Mouse (Mus musculus): ENCODE data around the gene Carns1. TPM values are rescaled to one million over a fixed set of nuclear protein-coding genes. Genes with fewer than 3 reads are reported as not detected.

The Carns1 gene
- polyA plus RNA-seq, 1 experiment = 1.1 TPM

GRCm38 (mm10) chr19:4115144-4115543, 60.1 kb downstream of the Carns1 start:
- Histone ChIP-seq H3K4me3 (ENCODE audit: insufficient read depth, low read length) (no peak overlapping the region), H3K27ac (ENCODE audit: insufficient read depth, low read depth, low read length) (no peak overlapping the region), H3K4me1 (ENCODE audit: control insufficient read depth, insufficient read depth, low read length) (peaks cover 39% of the 10 kb centered on the region)
- no peak for TF ChIP-seq POLR2A (IDR thresholded peaks at IDR 0.05; ENCODE audit: borderline replicate concordance, low read depth, low read length)
- TF ChIP-seq CTCF (IDR thresholded peaks at IDR 0.05; ENCODE audit: low read depth, low read length) = no peak

DNA sequence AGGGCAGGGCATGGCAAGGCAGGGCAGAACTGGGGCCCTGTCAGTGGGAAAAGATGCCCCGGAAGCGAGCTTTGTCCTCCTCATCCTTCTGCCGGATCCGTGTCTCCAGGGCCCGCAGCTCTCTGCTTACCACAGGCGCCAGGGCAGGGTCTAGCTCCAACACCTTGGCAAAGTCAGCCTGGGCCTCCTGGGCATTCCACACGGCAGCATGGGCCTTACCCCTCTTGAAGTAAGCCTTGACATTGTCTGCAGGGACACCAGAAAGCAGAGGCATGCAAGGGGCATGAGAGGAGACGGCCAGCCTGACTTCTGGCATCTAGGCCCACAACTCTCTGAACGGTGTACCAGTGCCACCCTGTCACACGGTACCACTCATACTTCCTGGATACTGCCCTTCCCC, 60.7 kb downstream of the Carns1 start:
- Histone ChIP-seq H3K4me3 (ENCODE audit: insufficient read depth, low read length) (no peak overlapping the region), H3K4me1 (ENCODE audit: control insufficient read depth, insufficient read depth, low read length) (peaks cover 37% of the 10 kb centered on the region), H3K27ac (ENCODE audit: insufficient read depth, low read depth, low read length) (peak overlapping the region; percentile 87)
- no peak for TF ChIP-seq CTCF (IDR thresholded peaks at IDR 0.05; ENCODE audit: low read depth, low read length)
- no peak for TF ChIP-seq POLR2A (IDR thresholded peaks at IDR 0.05; ENCODE audit: borderline replicate concordance, low read depth, low read length)

Other genes starting within 250 kb of the Carns1 start
- 83.9 and 85.6 TPM in 2 replicates for gene Aldh3b1, start 245.7 kb downstream of the Carns1 start, polyA plus RNA-seq (2012; ENCODE audit: insufficient read depth, insufficient read length, missing spikeins)
- gene Unc93b1, start 240.3 kb downstream of the Carns1 start, polyA plus RNA-seq (2012; ENCODE audit: insufficient read depth, insufficient read length, missing spikeins) = 1,272 and 1,428 TPM in 2 replicates
- not detected in 2 replicates for gene Aldh3b3, start 216.8 kb downstream of the Carns1 start, polyA plus RNA-seq (2012; ENCODE audit: insufficient read depth, insufficient read length, missing spikeins)
- gene Aldh3b2, start 203.2 kb downstream of the Carns1 start, polyA plus RNA-seq (2012; ENCODE audit: insufficient read depth, insufficient read length, missing spikeins) = not detected in 2 replicates
- 1.1 TPM in 1 of 2 replicates, not detected in the other for gene Acy3, start 188.9 kb downstream of the Carns1 start, polyA plus RNA-seq (2012; ENCODE audit: insufficient read depth, insufficient read length, missing spikeins)
- not detected in 2 replicates for gene Tbx10, start 182.7 kb downstream of the Carns1 start, polyA plus RNA-seq (2012; ENCODE audit: insufficient read depth, insufficient read length, missing spikeins)
- gene Nudt8, start 174.9 kb downstream of the Carns1 start, polyA plus RNA-seq (2012; ENCODE audit: insufficient read depth, insufficient read length, missing spikeins) = 7.0 and 9.9 TPM in 2 replicates
- gene Gm49405, start 174.9 kb downstream of the Carns1 start, polyA plus RNA-seq (2012; ENCODE audit: insufficient read depth, insufficient read length, missing spikeins) = 0.80 and 1.3 TPM in 2 replicates
- gene Doc2g, start 172.2 kb downstream of the Carns1 start, polyA plus RNA-seq (2012; ENCODE audit: insufficient read depth, insufficient read length, missing spikeins) = 1.4 and 3.4 TPM in 2 replicates
- gene Ndufv1, start 162.7 kb downstream of the Carns1 start, polyA plus RNA-seq (2012; ENCODE audit: insufficient read depth, insufficient read length, missing spikeins) = 62.3 TPM in 2 replicates
- gene Gstp1, start 137.5 kb downstream of the Carns1 start, polyA plus RNA-seq (2012; ENCODE audit: insufficient read depth, insufficient read length, missing spikeins) = 103 and 118 TPM in 2 replicates
- gene Gstp2, start 129.5 kb downstream of the Carns1 start, polyA plus RNA-seq (2012; ENCODE audit: insufficient read depth, insufficient read length, missing spikeins) = 2.6 TPM in 1 of 2 replicates, not detected in the other
- gene Gstp3, start 115.9 kb downstream of the Carns1 start, polyA plus RNA-seq (2012; ENCODE audit: insufficient read depth, insufficient read length, missing spikeins) = not detected in 2 replicates
- gene Cabp2, start 93.9 kb downstream of the Carns1 start, polyA plus RNA-seq (2012; ENCODE audit: insufficient read depth, insufficient read length, missing spikeins) = not detected in 2 replicates
- gene Cdk2ap2, start 78.3 kb downstream of the Carns1 start, polyA plus RNA-seq (2012; ENCODE audit: insufficient read depth, insufficient read length, missing spikeins) = 98.0 and 98.3 TPM in 2 replicates
- gene Pitpnm1, start 75.5 kb downstream of the Carns1 start, polyA plus RNA-seq (2012; ENCODE audit: insufficient read depth, insufficient read length, missing spikeins) = 72.3 and 86.7 TPM in 2 replicates
- 75.1 and 75.6 TPM in 2 replicates for gene Aip, start 49.6 kb downstream of the Carns1 start, polyA plus RNA-seq (2012; ENCODE audit: insufficient read depth, insufficient read length, missing spikeins)
- not detected in 2 replicates for gene Gpr152, start 35.7 kb downstream of the Carns1 start, polyA plus RNA-seq (2012; ENCODE audit: insufficient read depth, insufficient read length, missing spikeins)
- gene Cabp4, start 31.4 kb downstream of the Carns1 start, polyA plus RNA-seq (2012; ENCODE audit: insufficient read depth, insufficient read length, missing spikeins) = not detected in 2 replicates
- 276 and 314 TPM in 2 replicates for gene Coro1b, start 26.9 kb downstream of the Carns1 start, polyA plus RNA-seq (2012; ENCODE audit: insufficient read depth, insufficient read length, missing spikeins)
- 0.87 and 2.3 TPM in 2 replicates for gene Ptprcap, start 21.9 kb downstream of the Carns1 start, polyA plus RNA-seq (2012; ENCODE audit: insufficient read depth, insufficient read length, missing spikeins)
- gene Rps6kb2, start 12.1 kb downstream of the Carns1 start, polyA plus RNA-seq (2012; ENCODE audit: insufficient read depth, insufficient read length, missing spikeins) = 32.3 and 39.5 TPM in 2 replicates
- 0.77 and 0.83 TPM in 2 replicates for gene Tbc1d10c, start 15.8 kb upstream of the Carns1 start, polyA plus RNA-seq (2012; ENCODE audit: insufficient read depth, insufficient read length, missing spikeins)
- 299 and 331 TPM in 2 replicates for gene Ppp1ca, start 16.6 kb upstream of the Carns1 start, polyA plus RNA-seq (2012; ENCODE audit: insufficient read depth, insufficient read length, missing spikeins)
- gene Rad9a, start 26.2 kb upstream of the Carns1 start, polyA plus RNA-seq (2012; ENCODE audit: insufficient read depth, insufficient read length, missing spikeins) = 25.1 and 27.2 TPM in 2 replicates
- gene Clcf1, start 38.8 kb upstream of the Carns1 start, polyA plus RNA-seq (2012; ENCODE audit: insufficient read depth, insufficient read length, missing spikeins) = 0.40 and 0.56 TPM in 2 replicates
- not detected in 2 replicates for gene AC109138.7, start 38.9 kb upstream of the Carns1 start, polyA plus RNA-seq (2012; ENCODE audit: insufficient read depth, insufficient read length, missing spikeins)
- gene Pold4, start 56.4 kb upstream of the Carns1 start, polyA plus RNA-seq (2012; ENCODE audit: insufficient read depth, insufficient read length, missing spikeins) = 77.5 and 93.5 TPM in 2 replicates
- gene Ssh3, start 93.7 kb upstream of the Carns1 start, polyA plus RNA-seq (2012; ENCODE audit: insufficient read depth, insufficient read length, missing spikeins) = 84.2 and 87.6 TPM in 2 replicates
- gene Ankrd13d, start 107.7 kb upstream of the Carns1 start, polyA plus RNA-seq (2012; ENCODE audit: insufficient read depth, insufficient read length, missing spikeins) = 21.8 TPM in 2 replicates
- gene Grk2, start 130.7 kb upstream of the Carns1 start, polyA plus RNA-seq (2012; ENCODE audit: insufficient read depth, insufficient read length, missing spikeins) = 250 and 278 TPM in 2 replicates
- gene Kdm2a, start 222.8 kb upstream of the Carns1 start, polyA plus RNA-seq (2012; ENCODE audit: insufficient read depth, insufficient read length, missing spikeins) = 81.5 and 84.4 TPM in 2 replicates